Mouse (Mus musculus) hindbrain, embryonic 13.5 days (tissue): ENCODE measurements around the gene Myo10. TPM values are rescaled to one million over a fixed set of nuclear protein-coding genes. Genes with fewer than 3 reads are reported as not detected.

Experiments used
- ATAC-seq: fragments of 200-750 bp; cut with Nextera tagmentation; 2 replicates; pipeline ENCODE4 v1.8.0; 2017; ENCODE audit warnings: moderate TSS enrichment; ENCODE audit not compliant: low FRiP score
- H3K27ac ChIP-seq: fragments of 300-500 bp; sonication (generic); 2 replicates; pipeline ENCODE4 v1.5.1; 2015; ENCODE audit warnings: inconsistent platforms, mild to moderate bottlenecking, moderate library complexity
- H3K27me3 ChIP-seq: fragments of 300-500 bp; sonication (generic); 2 replicates; pipeline ENCODE4 v1.6.1; 2015; ENCODE audit warnings: mild to moderate bottlenecking, inconsistent platforms
- H3K36me3 ChIP-seq: fragments of 300-500 bp; sonication (generic); 2 replicates; pipeline ENCODE4 v1.6.1; 2015; ENCODE audit warnings: mild to moderate bottlenecking, inconsistent platforms
- H3K4me1 ChIP-seq: fragments of 300-500 bp; sonication (generic); replicated peaks from 2 replicates; pipeline ENCODE4 v1.6.1; 2015; ENCODE audit warnings: inconsistent platforms
- H3K4me2 ChIP-seq: fragments of 300-500 bp; sonication (generic); 2 replicates; pipeline ENCODE4 v1.6.1; 2015; ENCODE audit warnings: inconsistent platforms, mild to moderate bottlenecking, moderate library complexity
- H3K4me3 ChIP-seq: fragments of 300-500 bp; sonication (generic); 2 replicates; pipeline ENCODE4 v1.5.1; 2015; ENCODE audit warnings: mild to moderate bottlenecking, inconsistent platforms
- H3K9ac ChIP-seq: fragments of 300-500 bp; sonication (generic); 2 replicates; pipeline ENCODE4 v1.6.1; 2015; ENCODE audit warnings: mild to moderate bottlenecking, inconsistent platforms
- H3K9me3 ChIP-seq: fragments of 300-500 bp; sonication (generic); 2 replicates; pipeline ENCODE4 v1.6.1; 2016; ENCODE audit warnings: inconsistent platforms
- WGBS: fragments of 180-500 bp; shearing (Covaris S2); methylation state at CpG from one replicate; pipeline ENCODE4 v1.1.7; 2015; 5-methylcytosine and 5-hydroxymethylcytosine counted together
- polyA plus RNA-seq: library from polyadenylated mRNA; unstranded; fragments of >200 nt; fragmentation: Nextera tagmentation; extraction: Ambion mirVana; gene quantifications from 2 replicates; pipeline ENCODE4 v1.2.1, GENCODE M21; 2015

The Myo10 gene
- polyA plus RNA-seq, 1 experiment from 2014 or later: 26.6 TPM

DNA sequence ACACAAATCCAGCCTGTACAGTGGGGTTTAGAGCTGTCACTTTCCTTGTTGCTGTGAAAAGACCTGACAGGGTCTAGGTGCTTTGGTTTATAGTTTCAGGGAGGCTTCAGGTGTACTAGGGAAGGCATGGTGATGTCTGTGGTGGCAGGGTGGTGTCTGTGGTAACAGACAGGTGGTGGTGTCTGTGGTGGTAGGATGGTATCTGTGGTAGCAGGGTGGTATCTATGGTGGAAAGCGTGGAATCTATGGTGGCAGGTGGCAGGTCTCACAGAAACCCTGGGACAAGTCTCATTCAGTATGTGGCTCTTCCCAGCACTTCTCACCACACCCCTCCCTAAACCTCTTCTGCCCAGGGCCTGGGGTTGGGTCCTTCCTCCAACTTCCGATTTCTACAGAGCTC, 212.0 kb downstream of the Myo10 start:
- no peak overlapping the region for H3K4me3 ChIP-seq
- no peaks in the 10 kb centered on the region for H3K4me1 ChIP-seq
- H3K9me3 ChIP-seq: no peaks in the 10 kb centered on the region
- H3K27me3 ChIP-seq: no peaks in the 10 kb centered on the region
- H3K4me2 ChIP-seq: no peak overlapping the region
- 89% methylated on average over 2 of the region's 2 CpGs for WGBS
- H3K36me3 ChIP-seq: no peaks in the 10 kb centered on the region
- H3K9ac ChIP-seq: no peak overlapping the region
- ATAC-seq: no peak
- no peak overlapping the region for H3K27ac ChIP-seq

DNA sequence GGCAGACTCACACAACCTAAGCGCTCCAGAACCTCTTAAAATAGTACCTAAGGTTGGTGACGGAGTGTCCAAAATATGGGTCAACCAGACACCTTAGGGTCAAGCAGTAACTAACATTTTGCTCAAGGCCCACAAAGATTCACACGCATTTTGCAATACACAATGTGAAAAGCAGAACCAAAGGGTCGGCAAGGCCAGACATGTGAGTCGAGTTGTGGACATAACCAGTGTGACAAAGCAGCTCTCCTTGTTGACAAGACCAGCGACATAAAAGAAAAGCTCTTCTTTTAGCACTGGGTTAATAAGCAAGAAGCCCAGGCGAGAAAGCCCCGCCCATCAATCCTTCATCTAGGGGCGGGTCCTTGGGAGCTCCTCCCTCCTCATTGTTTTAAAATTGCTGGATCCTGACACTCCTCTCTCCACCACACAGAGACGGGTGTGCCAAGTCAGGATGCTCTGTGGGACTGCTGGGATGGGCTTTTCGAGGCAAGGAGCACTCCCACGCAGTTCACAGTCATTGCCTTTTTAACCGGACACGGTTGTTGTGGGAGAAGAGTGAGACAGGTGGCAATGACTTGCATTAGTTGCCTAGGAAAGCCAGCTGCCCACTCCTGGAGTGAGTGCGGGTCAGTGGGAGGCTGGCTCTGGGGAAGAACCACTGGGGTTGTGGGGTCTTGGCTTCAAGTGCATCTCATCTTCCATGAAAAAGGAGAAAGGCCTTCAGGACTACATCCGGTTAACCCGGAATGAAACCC, 212.8 kb downstream of the Myo10 start:
- Histone ChIP-seq H3K27me3 (no peaks in the 10 kb centered on the region), H3K4me3 (no peak overlapping the region), H3K27ac (no peak overlapping the region), H3K4me1 (no peaks in the 10 kb centered on the region), H3K9ac (no peak overlapping the region), H3K4me2 (no peak overlapping the region), H3K36me3 (no peaks in the 10 kb centered on the region), H3K9me3 (no peaks in the 10 kb centered on the region)
- no peak for ATAC-seq
- WGBS: 85% methylated on average over 17 of the region's 17 CpGs

DNA sequence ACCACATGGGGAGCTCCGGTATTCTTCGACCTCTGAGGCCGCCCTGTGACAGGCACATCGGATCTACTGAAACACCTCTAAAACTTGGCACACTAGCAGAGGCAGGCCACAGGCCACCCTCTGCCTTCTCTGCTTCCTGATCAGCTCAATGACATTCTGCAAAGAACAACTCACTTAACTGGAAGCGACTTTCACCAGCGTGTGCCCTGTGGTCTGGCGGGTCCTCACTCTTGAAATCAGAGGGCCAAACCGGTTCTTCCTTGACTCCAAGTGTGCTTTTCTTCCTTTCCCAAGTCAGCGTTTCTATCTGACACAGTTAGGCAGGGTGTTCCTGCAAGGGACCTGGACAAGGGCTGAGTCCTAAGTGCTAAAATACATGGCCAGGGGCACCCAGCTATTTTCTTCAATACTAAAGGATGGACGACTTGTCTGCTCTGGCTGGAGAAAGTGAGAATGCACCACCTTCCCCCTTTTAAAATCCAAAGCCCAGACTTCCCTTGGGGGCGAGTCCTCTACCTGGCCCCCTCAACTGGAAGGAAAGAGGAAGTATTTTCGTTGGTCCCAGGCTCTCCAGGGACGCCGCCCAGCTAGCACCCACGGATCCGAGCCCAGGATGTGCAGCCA, 220.2 kb downstream of the Myo10 start:
- Histone ChIP-seq H3K9me3 (no peaks in the 10 kb centered on the region), H3K27me3 (peaks cover 15% of the 10 kb centered on the region), H3K9ac (peak overlapping the region; percentile 93), H3K4me3 (peak overlapping the region; percentile 84), H3K4me2 (peak overlapping the region; percentile 94), H3K36me3 (no peaks in the 10 kb centered on the region), H3K27ac (peak overlapping the region; percentile 77; the same call in 1 of the 2 replicates), H3K4me1 (peaks cover 21% of the 10 kb centered on the region)
- WGBS: 11% methylated on average over 16 of the region's 16 CpGs
- peak; percentile 58 for ATAC-seq

DNA sequence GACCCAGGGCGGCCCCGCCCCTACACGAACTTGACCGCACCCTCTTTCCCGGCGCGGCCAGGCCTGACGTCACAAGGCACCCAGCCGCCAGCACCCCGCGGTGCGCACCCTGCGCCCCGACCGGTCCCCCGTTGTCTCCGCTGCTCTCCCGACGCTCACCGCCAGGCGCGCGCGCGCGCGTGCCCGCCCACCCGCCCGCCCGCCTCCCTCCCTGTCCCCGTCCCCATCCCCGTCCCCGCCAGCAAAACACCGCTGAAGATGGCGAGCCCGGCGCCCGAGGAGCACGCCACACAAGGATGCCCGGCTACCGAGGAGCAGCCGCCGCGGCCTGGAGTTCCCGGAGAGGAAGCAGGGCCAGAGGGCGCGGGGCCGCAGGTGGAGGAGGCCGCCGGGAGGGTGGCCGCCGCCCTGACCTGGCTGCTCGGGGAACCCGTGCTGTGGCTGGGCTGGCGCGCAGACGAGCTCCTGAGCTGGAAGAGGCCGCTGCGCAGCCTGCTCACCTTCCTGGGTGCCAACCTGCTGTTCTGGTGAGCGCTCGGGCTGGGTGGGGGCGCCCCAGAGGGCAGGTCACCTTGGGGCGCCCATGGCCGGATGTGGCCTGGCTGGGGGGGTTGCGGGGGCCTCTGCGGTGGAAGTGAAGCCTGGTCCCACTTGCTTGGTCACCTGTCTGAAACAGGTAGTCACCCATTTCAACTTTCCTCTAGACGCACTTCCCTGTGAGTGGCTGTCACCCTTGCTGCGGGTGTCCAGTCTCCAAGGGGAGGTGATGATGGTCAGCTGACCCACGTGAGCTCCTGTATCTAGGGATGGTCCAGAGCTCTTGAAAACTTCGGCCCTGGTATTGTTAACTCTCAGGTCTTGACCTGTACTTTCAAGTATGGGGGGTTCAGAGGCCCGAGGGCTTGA, 221.0 kb downstream of the Myo10 start, which contains the start of gene Retreg1:
Gene Retreg1, plus strand, starts transcription at position 95 of the 906 bp plus-strand sequence.
- Histone ChIP-seq H3K27me3 (peaks cover 15% of the 10 kb centered on the region), H3K4me2 (peak within 1 kb of the TSS; percentile 94), H3K4me3 (peak within 1 kb of the TSS; percentile 84), H3K9me3 (no peaks in the 10 kb centered on the region), H3K9ac (peak within 1 kb of the TSS; percentile 93), H3K27ac (peak within 1 kb of the TSS; percentile 77), H3K36me3 (no peaks in the 10 kb centered on the region), H3K4me1 (peaks cover 21% of the 10 kb centered on the region)
- under 1% methylated on average over 66 of the region's 72 CpGs for WGBS
- peak; percentile 91 for ATAC-seq

DNA sequence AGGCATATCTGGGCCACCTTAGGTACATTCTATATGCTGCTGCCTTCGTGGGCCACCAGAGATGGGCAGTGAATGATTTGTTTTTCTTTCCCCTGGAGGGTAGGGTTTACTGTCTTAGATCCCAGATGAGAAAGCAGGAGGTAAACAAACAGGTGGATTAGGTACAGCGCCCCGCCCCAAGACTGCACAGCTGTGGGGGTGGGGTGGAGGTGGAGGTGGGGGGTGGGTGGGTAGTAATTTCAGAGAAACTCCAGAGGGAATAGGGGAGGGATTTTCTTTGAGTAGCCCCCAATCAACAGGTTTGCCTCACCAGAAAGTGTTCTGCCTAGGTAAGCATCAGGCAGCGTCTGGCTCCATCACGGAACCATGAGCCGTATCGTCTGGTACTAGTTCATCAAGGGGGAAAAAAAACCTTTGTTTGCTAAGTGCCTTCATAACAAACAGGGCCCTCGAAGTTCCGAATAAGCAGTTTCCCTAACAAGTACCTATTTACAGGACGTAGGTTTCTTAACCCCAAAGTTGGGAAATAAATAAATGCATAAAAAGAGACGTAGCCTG, 221.8 kb downstream of the Myo10 start:
- peak; percentile 27; the same call in 1 of the 2 replicates for ATAC-seq
- H3K9ac ChIP-seq: peak overlapping the region; percentile 93
- H3K36me3 ChIP-seq: no peaks in the 10 kb centered on the region
- H3K27ac ChIP-seq: no peak overlapping the region
- 13% methylated on average over 11 of the region's 11 CpGs for WGBS
- peak overlapping the region; percentile 84 for H3K4me3 ChIP-seq
- H3K27me3 ChIP-seq: peaks cover 15% of the 10 kb centered on the region
- peak overlapping the region; percentile 94 for H3K4me2 ChIP-seq
- no peaks in the 10 kb centered on the region for H3K9me3 ChIP-seq
- peaks cover 21% of the 10 kb centered on the region for H3K4me1 ChIP-seq

DNA sequence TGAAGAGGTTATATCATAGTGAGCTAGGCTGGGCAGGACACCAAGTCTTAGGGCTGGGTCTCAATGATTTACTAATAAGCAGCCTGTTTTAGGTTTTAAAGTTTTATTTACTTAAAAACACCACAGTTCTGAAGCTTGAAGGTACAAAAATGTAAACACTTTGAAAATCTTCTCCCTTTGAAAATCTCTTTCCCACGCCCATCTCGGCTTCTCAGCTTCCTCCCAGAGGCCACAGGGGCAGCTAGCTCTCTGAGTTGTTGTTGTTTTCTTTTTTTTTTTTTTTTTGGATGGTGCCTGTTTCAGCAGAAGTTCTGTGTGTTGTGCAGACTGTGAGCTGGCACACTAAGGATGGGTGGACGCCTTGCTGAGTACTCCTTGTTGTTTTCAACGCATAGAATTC, 222.4 kb downstream of the Myo10 start:
- 63% methylated on average over 4 of the region's 4 CpGs for WGBS
- ATAC-seq: no peak

DNA sequence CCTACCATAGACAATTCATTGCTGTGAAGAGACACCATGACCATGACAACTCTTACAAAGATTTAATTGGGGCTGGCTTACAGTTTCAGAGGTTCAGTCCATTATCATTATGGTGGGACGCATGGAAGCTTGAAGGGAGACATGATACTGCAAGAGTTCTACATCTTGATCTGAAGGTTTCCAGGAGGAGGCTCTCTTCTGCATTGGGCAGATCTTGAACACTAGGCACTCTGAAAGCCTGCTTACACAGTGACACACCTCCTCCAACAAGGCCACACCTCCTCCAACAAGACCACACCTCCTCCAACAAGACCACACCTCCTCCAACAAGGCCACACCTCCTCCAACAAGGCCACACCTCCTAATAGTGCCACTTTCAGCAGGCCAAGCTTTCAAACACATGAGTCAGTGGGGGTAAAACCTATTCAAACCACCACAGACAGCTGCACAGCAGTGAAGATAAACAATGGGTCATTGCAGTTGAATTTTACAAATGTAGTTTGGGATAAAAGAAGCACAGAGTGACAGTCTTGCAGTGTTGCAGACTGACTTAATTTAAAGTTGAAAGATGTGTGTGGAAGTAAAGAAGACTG, 225.3 kb downstream of the Myo10 start:
- Histone ChIP-seq H3K4me1 (peaks cover 16% of the 10 kb centered on the region), H3K36me3 (no peaks in the 10 kb centered on the region), H3K27ac (no peak overlapping the region), H3K9ac (no peak overlapping the region), H3K9me3 (no peaks in the 10 kb centered on the region), H3K27me3 (0 out of 2 replicates have a peak, but pooled peaks cover 2% of the 10 kb centered on the region), H3K4me2 (no peak overlapping the region), H3K4me3 (no peak overlapping the region)
- ATAC-seq: no peak
- WGBS: 91% methylated on average over 1 of the region's 1 CpGs

More for the DNA sequence above, 222.4 kb downstream of the Myo10 start:
- H3K4me1 ChIP-seq: peaks cover 21% of the 10 kb centered on the region
- H3K36me3 ChIP-seq: no peaks in the 10 kb centered on the region
- no peaks in the 10 kb centered on the region for H3K9me3 ChIP-seq
- 0 out of 2 replicates have a peak overlapping the region, but pooled peaks have one; percentile 84 for H3K4me3 ChIP-seq
- peaks cover 15% of the 10 kb centered on the region for H3K27me3 ChIP-seq
- peak overlapping the region; percentile 94; the same call in 1 of the 2 replicates for H3K4me2 ChIP-seq
- H3K9ac ChIP-seq: no peak overlapping the region
- H3K27ac ChIP-seq: no peak overlapping the region

DNA sequence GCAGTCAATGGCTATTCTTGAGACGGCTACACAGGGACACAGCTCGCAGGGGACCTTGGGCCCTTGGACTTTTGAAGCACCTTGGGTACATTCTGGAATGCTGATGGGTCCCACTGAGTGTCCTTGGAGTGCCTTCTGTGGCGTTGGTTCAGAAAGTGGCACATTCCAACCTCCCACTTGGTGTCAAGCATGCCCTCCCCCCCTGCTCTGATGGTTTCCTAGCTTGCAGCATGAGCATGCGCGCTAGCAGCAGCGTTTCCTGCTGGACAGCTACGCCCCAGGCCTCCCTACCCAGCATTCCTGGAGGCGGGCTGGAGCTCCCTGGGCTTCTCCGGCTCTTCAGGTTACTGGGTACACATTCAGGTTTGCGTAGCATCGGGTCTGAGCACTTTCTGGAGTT, 228.2 kb downstream of the Myo10 start:
- Histone ChIP-seq H3K27me3 (no peaks in the 10 kb centered on the region), H3K27ac (no peak overlapping the region), H3K9ac (no peak overlapping the region), H3K36me3 (no peaks in the 10 kb centered on the region), H3K4me1 (peaks cover 5% of the 10 kb centered on the region; the same call in 1 of the 2 replicates), H3K9me3 (no peaks in the 10 kb centered on the region), H3K4me3 (no peak overlapping the region), H3K4me2 (no peak overlapping the region)
- WGBS: 80% methylated on average over 11 of the region's 11 CpGs
- no peak for ATAC-seq

DNA sequence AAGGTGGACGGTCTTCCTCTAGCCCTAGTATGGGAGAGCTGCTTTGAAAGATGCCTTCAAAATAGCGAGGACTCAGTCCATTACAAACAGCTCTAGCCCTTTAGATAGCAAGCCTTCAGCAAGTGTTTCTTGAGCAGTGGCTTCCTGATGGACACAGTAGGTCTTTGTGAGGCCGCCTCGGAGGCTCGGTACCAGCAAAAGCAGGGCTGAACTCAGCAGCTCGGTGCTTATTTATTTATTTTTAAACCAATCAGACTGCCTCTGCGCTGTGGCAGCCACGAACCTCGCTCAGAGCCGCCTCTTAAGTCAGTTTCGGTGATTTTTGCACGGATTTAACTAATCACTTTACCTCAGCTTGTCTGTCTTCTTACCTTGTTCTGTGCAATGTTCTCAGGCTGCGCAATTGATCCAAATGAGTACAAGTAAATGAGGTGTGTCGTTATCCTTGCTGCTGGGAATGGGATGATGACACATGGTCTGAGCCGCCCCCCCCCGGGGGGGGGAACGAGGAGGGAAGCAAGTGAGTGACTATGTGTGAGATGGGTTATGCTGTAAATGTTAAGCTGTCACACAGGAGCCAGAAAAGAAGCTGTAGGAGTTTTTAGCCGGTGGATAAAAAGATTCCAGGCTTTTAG, 232.1 kb downstream of the Myo10 start:
- Histone ChIP-seq H3K36me3 (no peaks in the 10 kb centered on the region), H3K27ac (no peak overlapping the region), H3K4me1 (peaks cover 5% of the 10 kb centered on the region; the same call in 1 of the 2 replicates), H3K9ac (no peak overlapping the region), H3K4me3 (no peak overlapping the region), H3K9me3 (no peaks in the 10 kb centered on the region), H3K4me2 (0 out of 2 replicates have a peak overlapping the region, but pooled peaks have one; percentile 13), H3K27me3 (no peaks in the 10 kb centered on the region)
- no peak for ATAC-seq
- WGBS: 71% methylated on average over 18 of the region's 18 CpGs

DNA sequence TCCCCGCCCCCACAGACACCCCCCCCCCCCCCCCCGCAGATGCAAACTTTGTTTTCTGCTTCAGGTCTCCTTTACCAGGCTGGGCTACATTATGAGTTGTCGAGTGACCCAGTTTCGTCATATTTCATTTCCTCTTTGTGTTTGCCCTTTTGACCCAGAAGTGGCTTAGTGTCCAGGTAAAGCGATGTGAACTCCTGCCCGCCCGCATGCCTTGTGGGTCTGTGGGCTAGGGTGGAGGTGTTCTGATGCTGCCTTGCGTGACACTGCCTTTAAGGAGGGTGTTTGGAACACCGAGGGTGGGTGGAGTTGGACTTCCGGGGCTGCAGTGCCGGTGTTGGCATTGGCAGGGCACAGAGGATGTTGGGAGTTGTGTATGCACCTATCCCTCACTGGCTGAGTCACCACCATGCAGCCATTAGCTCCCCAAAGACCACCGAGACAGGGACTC, 236.3 kb downstream of the Myo10 start:
- no peaks in the 10 kb centered on the region for H3K36me3 ChIP-seq
- peaks cover 5% of the 10 kb centered on the region; the same call in 1 of the 2 replicates for H3K4me1 ChIP-seq
- H3K9ac ChIP-seq: no peak overlapping the region
- ATAC-seq: no peak
- no peak overlapping the region for H3K27ac ChIP-seq
- no peaks in the 10 kb centered on the region for H3K9me3 ChIP-seq
- no peak overlapping the region for H3K4me3 ChIP-seq
- H3K27me3 ChIP-seq: no peaks in the 10 kb centered on the region
- H3K4me2 ChIP-seq: no peak overlapping the region
- WGBS: 70% methylated on average over 11 of the region's 12 CpGs

DNA sequence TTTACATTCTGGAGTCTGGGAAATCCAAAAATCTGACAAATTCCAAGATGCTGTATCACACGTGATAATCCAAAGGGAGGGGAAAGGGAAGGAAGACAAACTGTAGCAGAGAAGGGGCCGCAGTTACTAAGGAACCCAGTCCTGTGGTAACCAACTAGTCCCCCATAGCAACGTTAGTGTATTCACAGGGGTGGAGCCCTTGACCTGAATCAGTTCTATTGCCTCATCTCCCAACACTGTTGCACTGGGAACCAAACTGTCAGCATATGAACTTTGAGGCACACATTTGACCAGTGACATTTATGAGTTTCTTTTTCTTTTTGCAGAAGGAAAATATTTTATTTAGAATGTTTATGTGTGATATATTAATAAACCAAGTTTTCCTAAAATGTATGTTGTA, 237.1 kb downstream of the Myo10 start:
- no peaks in the 10 kb centered on the region for H3K36me3 ChIP-seq
- no peak overlapping the region for H3K4me2 ChIP-seq
- no peaks in the 10 kb centered on the region for H3K27me3 ChIP-seq
- no peaks in the 10 kb centered on the region for H3K9me3 ChIP-seq
- H3K9ac ChIP-seq: no peak overlapping the region
- WGBS: 61% methylated on average over 3 of the region's 3 CpGs
- no peak overlapping the region for H3K4me3 ChIP-seq
- H3K4me1 ChIP-seq: peaks cover 1% of the 10 kb centered on the region; the same call in 1 of the 2 replicates
- no peak for ATAC-seq
- H3K27ac ChIP-seq: no peak overlapping the region
